8 mouse cellular contexts compared by ENCODE assay signal in genomic region chr9:15493235-15493924, GRCm38 (mm10). TPM values are rescaled to one million over a fixed set of nuclear protein-coding genes. Genes with fewer than 3 reads are reported as not detected.
A peak's percentile ranks its signal among the peaks of the same experiment; 100 is the strongest.
DNase-seq lines count a peak whose midpoint lies in the region; ATAC-seq and TF ChIP-seq lines count a peak whose summit lies in the region.

Smco4 (plus strand) TSS chr9:15493432.

- TF ChIP-seq POLR2A in lung, adult 2 months (IDR thresholded peaks at IDR 0.05; ENCODE audit: borderline replicate concordance, extremely low read depth, low read depth, low read length) = 0 out of 2 replicates have a peak, but pooled peaks have one; percentile 13

- H3K9ac ChIP-seq in forebrain, embryonic 11.5 days (ENCODE audit: low read length) = peak within 1 kb of the TSS; percentile 93
- peak within 1 kb of the TSS; percentile 92 for H3K9ac ChIP-seq in heart, embryonic 16.5 days (ENCODE audit: low read length)

- peak within 1 kb of the TSS; percentile 90 for H3K4me3 ChIP-seq in brown adipose tissue, adult 24 weeks (ENCODE audit: insufficient read depth, low read depth, low read length)
- peak within 1 kb of the TSS; percentile 74 for H3K4me3 ChIP-seq in forebrain, embryonic 11.5 days (ENCODE audit: low read depth, low read length)
- peak within 1 kb of the TSS; percentile 86 for H3K4me3 ChIP-seq in heart, embryonic 16.5 days (ENCODE audit: low read length)
- H3K4me3 ChIP-seq in lung, adult 2 months (replicated peaks; ENCODE audit: extremely low read depth, low read depth, low read length) = peak within 1 kb of the TSS; percentile 75

- TF ChIP-seq CTCF in lung, adult 2 months (IDR thresholded peaks at IDR 0.05; ENCODE audit: insufficient read depth, low read length) = no peak

- peaks cover 25% of the 10 kb centered on the region for H3K4me1 ChIP-seq in brown adipose tissue, adult 24 weeks (ENCODE audit: control insufficient read depth, insufficient read depth, insufficient read length, low read length)
- peaks cover 16% of the 10 kb centered on the region; the same call in 1 of the 2 replicates for H3K4me1 ChIP-seq in forebrain, embryonic 11.5 days (replicated peaks; ENCODE audit: control insufficient read depth, insufficient read depth, low read length)
- H3K4me1 ChIP-seq in heart, embryonic 16.5 days (ENCODE audit: control insufficient read depth, insufficient read depth, low read length) = peaks cover 24% of the 10 kb centered on the region
- H3K4me1 ChIP-seq in lung, adult 2 months (ENCODE audit: control insufficient read depth, insufficient read depth, low read length) = peaks cover 10% of the 10 kb centered on the region

- DNase-seq in CD8-positive naive resting alpha-beta T cell, adult 2 months (ENCODE audit: low read depth in 2 of 2, low spot score in 2 of 2) = peak; percentile 41 to 51
- peak; percentile 85 for DNase-seq in forebrain, embryonic 11.5 days (ENCODE audit: low spot score)
- peak; percentile 88 for DNase-seq in kidney, postnatal 14 days
- peak; percentile 73 for DNase-seq in lung, adult 2 months
- peak; percentile 72 for DNase-seq in thymus, postnatal 0 days (ENCODE audit: low spot score)

- H3K27ac ChIP-seq in brown adipose tissue, adult 24 weeks (replicated peaks; ENCODE audit: low read depth, low read length) = peak within 1 kb of the TSS; percentile 96
- no peak within 1 kb of the TSS for H3K27ac ChIP-seq in forebrain, embryonic 11.5 days (ENCODE audit: low read depth, low read length)
- peak within 1 kb of the TSS; percentile 57; the same call in 1 of the 2 replicates for H3K27ac ChIP-seq in heart, embryonic 16.5 days (ENCODE audit: low read length)

- peak within 1 kb of the TSS; percentile 82 for H3K4me2 ChIP-seq in forebrain, embryonic 11.5 days (ENCODE audit: low read depth, low read length, severe bottlenecking)
- peak within 1 kb of the TSS; percentile 92 for H3K4me2 ChIP-seq in heart, embryonic 16.5 days (ENCODE audit: low read depth, low read length)

- peak; percentile 88 for ATAC-seq in forebrain, embryonic 11.5 days (replicated peaks; ENCODE audit: low FRiP score)
- peak; percentile 88 for ATAC-seq in heart, embryonic 16.5 days (replicated peaks; ENCODE audit: extremely low read depth, insufficient read depth, low FRiP score)
- peak; percentile 40; the same call in 1 of the 2 replicates for ATAC-seq in neutrophil, adult 5-6 weeks (ENCODE audit: extremely low read depth, insufficient number of reproducible peaks, low FRiP score, poor library complexity, severe bottlenecking)

- no peaks in the 10 kb centered on the region for H3K36me3 ChIP-seq in forebrain, embryonic 11.5 days (ENCODE audit: control insufficient read depth, insufficient read depth, low read length)
- no peaks in the 10 kb centered on the region for H3K36me3 ChIP-seq in heart, embryonic 16.5 days (ENCODE audit: control insufficient read depth, insufficient read depth)

- WGBS in forebrain, embryonic 11.5 days = under 1% methylated on average over 51 of the region's 101 CpGs
- 1% methylated on average over 86 of the region's 101 CpGs for WGBS in heart, embryonic 16.5 days
- 1% methylated on average over 101 of the region's 101 CpGs for WGBS in lung, adult 2 months

- H3K9me3 ChIP-seq in forebrain, embryonic 11.5 days (ENCODE audit: control insufficient read depth, low read length) = no peaks in the 10 kb centered on the region
- H3K9me3 ChIP-seq in heart, embryonic 16.5 days (replicated peaks; ENCODE audit: control insufficient read depth, low read length) = no peaks in the 10 kb centered on the region

- no peaks in the 10 kb centered on the region; the same call in 1 of the 2 replicates for H3K27me3 ChIP-seq in forebrain, embryonic 11.5 days (ENCODE audit: control insufficient read depth, insufficient read depth, low read length)
- H3K27me3 ChIP-seq in heart, embryonic 16.5 days (ENCODE audit: control insufficient read depth, insufficient read depth, low read length) = no peaks in the 10 kb centered on the region

RNA-seq across cellular contexts. Expression of gene Smco4, which starts in this region (rescaled TPM):
- 14.5 and 22.4 TPM in 2 replicates for polyA plus RNA-seq in brown adipose tissue, adult 24 weeks (2012; ENCODE audit: insufficient read depth, insufficient read length, missing spikeins)
- polyA plus RNA-seq in forebrain, embryonic 11.5 days (2014; fragmentation: Nextera tagmentation; extraction: Ambion mirVana) = 3.3 and 3.9 TPM in 2 replicates
- polyA plus RNA-seq in heart, embryonic 16.5 days (2015; fragmentation: Nextera tagmentation; extraction: Ambion mirVana) = 1.5 TPM in 2 replicates
- 22.0 and 27.1 TPM in 2 replicates for polyA plus RNA-seq in lung, adult 2 months (2012; rRNA removed)
- 4.0 TPM in 1 of 2 replicates, not detected in the other for total RNA-seq in neutrophil, adult 5-6 weeks (2017)
- 2.3 and 2.4 TPM in 2 replicates for polyA plus RNA-seq in thymus, postnatal 0 days (2015; fragmentation: Nextera tagmentation; extraction: Ambion mirVana)
